Mouse (Mus musculus) stomach, postnatal 0 days (tissue): ENCODE measurements at regions not wholly inside any gene's neighbourhood (a gene's known extent, or its start where the extent isn't known, plus 50 kb on each side); places are given as distances from the start of the nearest gene placed in this dataset.

Experiments used
- CTCF ChIP-seq: IDR thresholded peaks from 2 replicates; pipeline ENCODE4 v1.5.1; 2016; ENCODE audit warnings: antibody characterized with exemption, low read depth, mild to moderate bottlenecking, moderate library complexity
- EP300 ChIP-seq: optimal IDR thresholded peaks from 2 replicates; pipeline ENCODE3; 2016; ENCODE audit warnings: antibody characterized with exemption

DNA sequence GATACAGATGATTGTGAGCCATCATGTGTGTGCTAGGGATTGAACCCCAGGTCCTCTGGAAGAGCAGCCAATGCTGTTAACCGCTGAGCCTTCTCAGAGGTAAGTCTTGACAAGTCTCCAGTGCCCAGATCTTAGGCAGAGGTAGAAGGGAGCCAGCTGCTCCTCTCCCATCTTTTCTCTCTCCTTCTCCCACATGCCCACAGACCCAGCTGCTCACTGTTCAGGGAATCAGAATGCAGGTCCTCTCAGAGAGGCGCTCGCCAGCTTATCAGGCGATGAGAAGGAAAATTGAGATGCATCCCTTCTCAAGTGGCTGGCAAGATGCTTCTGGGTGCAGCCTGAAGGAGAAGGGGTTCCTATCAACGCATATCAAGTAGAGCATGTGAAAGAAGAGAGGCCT lies 131.7 kb downstream of the Pdgfra start:
- TF ChIP-seq CTCF (no peak), EP300 (no peak)
